Mouse (Mus musculus) cortical plate, adult 2 months (tissue): ENCODE data around the gene Armc3.

Experiments
- CTCF ChIP-seq: fragments of 200-500 bp; IDR thresholded peaks from 2 replicates; pipeline ENCODE4 v1.5.1; 2011; ENCODE audit warnings: mild to moderate bottlenecking, control low read depth, low read length; ENCODE audit not compliant: insufficient read depth; ENCODE audit errors: extremely low read depth
- POLR2A ChIP-seq: fragments of 200-500 bp; IDR thresholded peaks from 2 replicates; pipeline ENCODE4 v1.6.1; 2011; ENCODE audit warnings: mild to moderate bottlenecking, low read length, control low read depth; ENCODE audit not compliant: insufficient read depth; ENCODE audit errors: extremely low read depth

GRCm38 (mm10) chr2:19327811-19328210, 128.7 kb downstream of the Armc3 start:
- TF ChIP-seq POLR2A = no peak
- no peak for TF ChIP-seq CTCF
